ENCODE assay signal across 8 mouse cellular contexts in genomic region chr15:99001451-99001931, GRCm38 (mm10). TPM values are rescaled to one million over a fixed set of nuclear protein-coding genes. Genes with fewer than 3 reads are reported as not detected.
DNase-seq lines count a peak whose midpoint lies in the region; ATAC-seq and TF ChIP-seq lines count a peak whose summit lies in the region.

No protein-coding gene starts in this region.

- DNase-seq in ES-E14 (ENCODE audit: low read depth, low spot score): no peak
- peak; percentile 58 for DNase-seq in adrenal gland, postnatal 25 days
- DNase-seq in heart, adult 2 months: peak; percentile 47 to 48
- peak; percentile 71 for DNase-seq in kidney, postnatal 10 days
- no peak for DNase-seq in cerebellum, adult 9-11 months
- no peak for DNase-seq in cerebellum, postnatal 4 days (ENCODE audit: low spot score in 2 of 2)
- DNase-seq in right cerebral cortex, postnatal 36 days (ENCODE audit: low spot score in 2 of 2): no peak

- 12% methylated on average over 17 of the region's 17 CpGs for WGBS in heart, adult 2 months
- WGBS in midbrain, embryonic 16.5 days: 10% methylated on average over 17 of the region's 17 CpGs

- TF ChIP-seq EP300 in heart, adult 2 months (IDR thresholded peaks at IDR 0.05; ENCODE audit: insufficient read depth, low read depth, low read length): no peak

- H3K79me2 ChIP-seq in heart, adult 2 months (replicated peaks; ENCODE audit: control insufficient read depth, insufficient read depth, low read length): no peaks in the 10 kb centered on the region

- intact Hi-C loops in heart, adult 2 months (cut with DNase I): no loop called here

- H3K4me3 ChIP-seq in ES-E14 (ENCODE audit: insufficient read depth in 1 of 2, low read depth in 1 of 2, low read length in 2 of 2, poor library complexity in 1 of 2, severe bottlenecking in 1 of 2): peak overlapping the region; percentile 14 to 24; a peak in 3 of 4 replicates
- H3K4me3 ChIP-seq in heart, adult 2 months: peak overlapping the region; percentile 12; the same call in 1 of the 2 replicates
- H3K4me3 ChIP-seq in midbrain, embryonic 16.5 days (ENCODE audit: low read depth, low read length): peak overlapping the region; percentile 9; the same call in 1 of the 2 replicates

- ATAC-seq in midbrain, embryonic 16.5 days: 0 out of 2 replicates have a peak, but pooled peaks have one; percentile 36

- no peaks in the 10 kb centered on the region for H3K27me3 ChIP-seq in heart, adult 2 months (ENCODE audit: control insufficient read depth, insufficient read depth, low read length)
- H3K27me3 ChIP-seq in midbrain, embryonic 16.5 days (ENCODE audit: control insufficient read depth, insufficient read depth, low read depth, low read length): no peaks in the 10 kb centered on the region; the same call in 1 of the 2 replicates

- H3K9ac ChIP-seq in ES-E14 (ENCODE audit: insufficient read depth, low read depth, low read length, poor library complexity, severe bottlenecking): peak overlapping the region; percentile 70; the same call in 1 of the 2 replicates
- 0 out of 2 replicates have a peak overlapping the region, but pooled peaks have one; percentile 22 for H3K9ac ChIP-seq in heart, adult 2 months (ENCODE audit: low read depth, low read length)
- peak overlapping the region; percentile 28; the same call in 1 of the 2 replicates for H3K9ac ChIP-seq in midbrain, embryonic 16.5 days (ENCODE audit: low read depth, low read length)

- H3K27ac ChIP-seq in ES-E14 (ENCODE audit: insufficient read depth, low read depth, low read length, poor library complexity, severe bottlenecking): peak overlapping the region; percentile 35; the same call in 1 of the 2 replicates
- H3K27ac ChIP-seq in heart, adult 2 months: no peak overlapping the region
- no peak overlapping the region for H3K27ac ChIP-seq in midbrain, embryonic 16.5 days (ENCODE audit: low read length)

- in situ Hi-C loops in ES-E14 (cut with MboI; ENCODE audit: low sequenced_read_pairs in 2 of 2, unreplicated experiment in 2 of 2): no loop called here

- peaks cover 0 to 31% of the 10 kb centered on the region in 2 experiments; a peak in 3 of 4 replicates for H3K4me1 ChIP-seq in ES-E14 (ENCODE audit: control insufficient read depth in 2 of 2, insufficient read depth in 2 of 2, low read length in 2 of 2, poor library complexity in 1 of 2)
- H3K4me1 ChIP-seq in heart, adult 2 months (ENCODE audit: control insufficient read depth, insufficient read depth, low read length): peaks cover 5% of the 10 kb centered on the region
- H3K4me1 ChIP-seq in midbrain, embryonic 16.5 days (ENCODE audit: control insufficient read depth, insufficient read depth, low read length): peaks cover 13% of the 10 kb centered on the region

- no peak for TF ChIP-seq POLR2A in heart, adult 2 months (IDR thresholded peaks at IDR 0.05; ENCODE audit: insufficient read depth, low read depth, low read length)

- H3K4me2 ChIP-seq in midbrain, embryonic 16.5 days (ENCODE audit: low read length): peak overlapping the region; percentile 46

- H3K9me3 ChIP-seq in ES-E14 (ENCODE audit: control insufficient read depth, insufficient read depth, low read depth, low read length): no peaks in the 10 kb centered on the region
- no peaks in the 10 kb centered on the region for H3K9me3 ChIP-seq in midbrain, embryonic 16.5 days (replicated peaks; ENCODE audit: control insufficient read depth, low read length, poor library complexity, severe bottlenecking)

- no peak; the same call in 1 of the 2 replicates for TF ChIP-seq CTCF in heart, adult 2 months (IDR thresholded peaks at IDR 0.05)

- no peaks in the 10 kb centered on the region for H3K36me3 ChIP-seq in ES-E14 (ENCODE audit: control insufficient read depth, insufficient read depth, low read length, poor library complexity, severe bottlenecking)
- no peaks in the 10 kb centered on the region for H3K36me3 ChIP-seq in heart, adult 2 months (ENCODE audit: control insufficient read depth, insufficient read depth, low read length)
- H3K36me3 ChIP-seq in midbrain, embryonic 16.5 days (ENCODE audit: control insufficient read depth, insufficient read depth, low read length): no peaks in the 10 kb centered on the region

TF ChIP-seq in ES-E14, 5 proteins besides CTCF, POLR2A, EP300 and RAD21:
- no peak for TF ChIP-seq ZC3H11A (IDR thresholded peaks at IDR 0.05; ENCODE audit: borderline replicate concordance, low read depth, low read length)
- peak; percentile 97 for TF ChIP-seq MAFK (IDR thresholded peaks at IDR 0.05; ENCODE audit: insufficient read depth, low read depth, low read length)
- TF ChIP-seq ZNF384 (IDR thresholded peaks at IDR 0.05; ENCODE audit: low read depth, low read length): no peak
- no peak for TF ChIP-seq HCFC1 (IDR thresholded peaks at IDR 0.05; ENCODE audit: borderline replicate concordance, insufficient read depth, low read length)
- TF ChIP-seq CHD2 (IDR thresholded peaks at IDR 0.05; ENCODE audit: low read depth, low read length): no peak

RNA-seq across cellular contexts. Expression of gene Tuba1c, which starts 28.2 kb away (rescaled TPM):
- 335 and 424 TPM in 2 replicates for total RNA-seq in ES-E14 (2012; rRNA removed)
- total RNA-seq in adrenal gland, postnatal 25 days (2021): 286 and 303 TPM in 2 replicates
- 10 to 100 TPM; 30.1 to 39.0 TPM for total RNA-seq in heart, adult 2 months (2021)
- 58.6 and 74.4 TPM in 2 replicates for polyA plus RNA-seq in heart, adult 2 months (2012; rRNA removed)
- polyA plus RNA-seq in midbrain, embryonic 16.5 days (2015; fragmentation: Nextera tagmentation; extraction: Ambion mirVana): 11.6 and 12.5 TPM in 2 replicates

RNA-seq across cellular contexts. Expression of gene Tuba1a, which starts 48.0 kb away (rescaled TPM):
- 595 and 862 TPM in 2 replicates for total RNA-seq in ES-E14 (2012; rRNA removed)
- 81.5 and 90.9 TPM in 2 replicates for total RNA-seq in adrenal gland, postnatal 25 days (2021)
- total RNA-seq in heart, adult 2 months (2021): 10 to 100 TPM; 57.0 to 85.0 TPM
- polyA plus RNA-seq in heart, adult 2 months (2012; rRNA removed): 165 and 235 TPM in 2 replicates
- 17,735 and 17,910 TPM in 2 replicates for polyA plus RNA-seq in midbrain, embryonic 16.5 days (2015; fragmentation: Nextera tagmentation; extraction: Ambion mirVana)

RNA-seq across cellular contexts. Expression of gene Gm49450, which starts 48.1 kb away (rescaled TPM):
- total RNA-seq in ES-E14 (2012; rRNA removed): not detected in 2 replicates
- not detected in 2 replicates for total RNA-seq in adrenal gland, postnatal 25 days (2021)
- not detected for total RNA-seq in heart, adult 2 months (2021)
- polyA plus RNA-seq in heart, adult 2 months (2012; rRNA removed): 26.2 TPM in 1 of 2 replicates, not detected in the other
- polyA plus RNA-seq in midbrain, embryonic 16.5 days (2015; fragmentation: Nextera tagmentation; extraction: Ambion mirVana): not detected in 2 replicates

RNA-seq across cellular contexts. Expression of gene Prph, which starts 53.5 kb away (rescaled TPM):
- 15.1 and 20.6 TPM in 2 replicates for total RNA-seq in ES-E14 (2012; rRNA removed)
- total RNA-seq in adrenal gland, postnatal 25 days (2021): 0.52 and 2.2 TPM in 2 replicates
- under 1 TPM; 0.13 to 0.80 TPM for total RNA-seq in heart, adult 2 months (2021)
- 1.00 and 2.1 TPM in 2 replicates for polyA plus RNA-seq in heart, adult 2 months (2012; rRNA removed)
- 5.1 and 7.1 TPM in 2 replicates for polyA plus RNA-seq in midbrain, embryonic 16.5 days (2015; fragmentation: Nextera tagmentation; extraction: Ambion mirVana)

Comparison
In these comparisons a context has a peak if more than half of its experiments do, and no peak if none do; other contexts are left out.
1. DNase-seq: peak in adrenal gland, postnatal 25 days (single experiment), heart, adult 2 months (2 of 2) and kidney, postnatal 10 days (single experiment); none in ES-E14 (single experiment), cerebellum, adult 9-11 months (single experiment), cerebellum, postnatal 4 days (0 of 2) and right cerebral cortex, postnatal 36 days (0 of 2).
2. Peak in every context shown above with its lines, with median percentiles within 50 percentile points of each other: H3K4me3 ChIP-seq and H3K9ac ChIP-seq.